Mouse (Mus musculus) spleen, adult 2 months (tissue): ENCODE data around the gene Kbtbd2. TPM values are rescaled to one million over a fixed set of nuclear protein-coding genes. Genes with fewer than 3 reads are reported as not detected.

Experiments used
- DNase-seq, 2 experiments: peaks; one replicate each; pipeline versions ENCODE4 v3.0.0 to v3.0.0-alpha.2; 2012 to 2021; ENCODE audit warnings: low spot score in 2 of 2, low read depth in 1 of 2
- H3K27ac ChIP-seq: fragments of 200-500 bp; 2 replicates; pipeline ENCODE4 v1.5.1; 2012; ENCODE audit warnings: low read length, inconsistent platforms; ENCODE audit not compliant: insufficient read depth
- H3K27me3 ChIP-seq: fragments of 200-500 bp; 2 replicates; pipeline ENCODE4 v1.6.1; 2012; ENCODE audit warnings: mild to moderate bottlenecking, moderate library complexity, low read length, inconsistent platforms; ENCODE audit not compliant: control insufficient read depth, insufficient read depth
- H3K36me3 ChIP-seq: fragments of 200-500 bp; 2 replicates; pipeline ENCODE4 v1.6.1; 2012; ENCODE audit warnings: mild to moderate bottlenecking, low read length, inconsistent platforms; ENCODE audit not compliant: control insufficient read depth, insufficient read depth
- H3K4me1 ChIP-seq: fragments of 200-500 bp; 2 replicates; pipeline ENCODE4 v1.6.1; 2011; ENCODE audit warnings: inconsistent platforms; ENCODE audit not compliant: control insufficient read depth, insufficient read depth, insufficient read length
- H3K4me3 ChIP-seq: fragments of 200-500 bp; 2 replicates; pipeline ENCODE4 v1.5.1; 2011; ENCODE audit warnings: mild to moderate bottlenecking, inconsistent platforms; ENCODE audit not compliant: insufficient read depth, insufficient read length; ENCODE audit errors: extremely low read depth
- CTCF ChIP-seq: fragments of 200-500 bp; IDR thresholded peaks from 2 replicates; pipeline ENCODE4 v1.5.1; 2011; ENCODE audit warnings: mild to moderate bottlenecking, inconsistent platforms; ENCODE audit not compliant: insufficient read depth, insufficient read length, insufficient replicate concordance; ENCODE audit errors: extremely low read depth
- POLR2A ChIP-seq: fragments of 200-500 bp; IDR thresholded peaks from 2 replicates; pipeline ENCODE4 v1.6.1; 2011; ENCODE audit warnings: low read depth, low read length, inconsistent platforms
- WGBS: fragments of 180-500 bp; shearing (Covaris S2); methylation state at CpG from one replicate; pipeline ENCODE4 v1.1.7; 2018; 5-methylcytosine and 5-hydroxymethylcytosine counted together
- polyA plus RNA-seq: library from polyadenylated mRNA; depleted of rRNA; stranded (reverse); fragments of >200 nt; gene quantifications from 2 replicates; pipeline ENCODE4 v1.2.3, GENCODE M21; 2012

Gene Kbtbd2
- polyA plus RNA-seq, 1 experiment = 7.2 TPM

DNA sequence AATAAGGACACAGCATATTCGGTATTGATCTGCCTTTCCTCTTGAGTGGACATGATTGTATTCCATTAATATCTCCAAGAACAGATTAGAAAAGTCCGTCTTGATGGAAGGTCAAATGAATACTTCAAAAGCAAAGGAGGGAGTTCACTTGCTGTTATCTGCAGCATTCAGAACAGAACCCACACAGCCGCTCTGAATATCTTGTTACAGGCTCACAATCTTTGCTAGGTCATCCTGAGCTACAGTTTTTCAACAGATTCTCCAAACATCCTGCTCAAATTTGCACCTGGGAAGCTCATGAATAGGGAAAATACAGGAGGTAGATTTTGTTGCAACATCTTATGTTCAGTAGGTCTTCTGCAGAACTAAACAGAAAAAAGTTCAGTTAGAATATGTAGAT, 8.3 kb downstream of the Kbtbd2 start:
- Histone ChIP-seq H3K36me3 (peaks cover 10% of the 10 kb centered on the region; the same call in 1 of the 2 replicates), H3K27me3 (no peaks in the 10 kb centered on the region), H3K27ac (no peak overlapping the region), H3K4me3 (no peak overlapping the region), H3K4me1 (peaks cover 13% of the 10 kb centered on the region; the same call in 1 of the 2 replicates)
- WGBS = 79% methylated on average over 3 of the region's 3 CpGs
- DNase-seq = no peak
- TF ChIP-seq CTCF (no peak), POLR2A (no peak)

DNA sequence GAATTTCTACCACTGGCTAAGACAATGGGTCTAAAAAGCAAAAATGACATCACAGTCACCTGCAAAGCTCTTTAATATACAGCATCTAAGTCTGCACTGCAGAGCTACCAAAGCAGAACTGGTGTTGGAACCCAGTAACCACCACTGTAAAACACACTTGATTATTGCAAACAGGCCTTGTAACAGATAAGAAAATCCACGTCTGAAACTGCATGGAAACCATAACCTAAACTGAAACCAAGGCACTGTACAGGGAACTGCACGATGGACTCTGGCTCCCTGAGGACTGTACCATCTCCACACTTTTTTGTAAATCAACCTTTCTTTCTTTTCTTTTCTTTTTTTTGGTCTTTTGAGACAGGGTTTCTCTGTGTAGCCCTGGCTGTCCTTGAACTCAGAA, 9.9 kb downstream of the Kbtbd2 start:
- no peak for DNase-seq
- Histone ChIP-seq H3K4me3 (no peak overlapping the region), H3K4me1 (peaks cover 6% of the 10 kb centered on the region; the same call in 1 of the 2 replicates), H3K27me3 (no peaks in the 10 kb centered on the region), H3K36me3 (peaks cover 14% of the 10 kb centered on the region), H3K27ac (no peak overlapping the region)
- 72% methylated on average over 2 of the region's 2 CpGs for WGBS
- TF ChIP-seq POLR2A (no peak), CTCF (no peak)

DNA sequence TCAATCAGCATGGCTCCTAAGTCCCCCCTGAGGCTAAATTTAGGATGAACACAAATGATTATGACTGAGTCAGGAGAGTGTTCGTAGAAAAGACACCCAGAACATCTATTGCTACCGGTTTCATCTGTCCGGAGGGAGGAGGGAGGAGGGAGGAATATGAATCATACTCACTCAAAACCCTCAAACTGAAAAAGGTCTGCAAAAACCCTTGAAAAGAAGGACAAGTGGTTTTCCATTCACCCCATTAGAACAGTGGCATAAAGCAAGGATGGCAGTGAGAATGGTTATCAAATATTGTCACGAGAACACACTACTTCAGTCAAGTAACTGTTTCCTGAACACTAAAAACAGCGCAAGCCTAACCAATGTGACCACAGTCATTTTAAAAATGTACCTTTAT, 12.5 kb downstream of the Kbtbd2 start:
- WGBS = 72% methylated on average over 5 of the region's 5 CpGs
- Histone ChIP-seq H3K27me3 (no peaks in the 10 kb centered on the region), H3K27ac (no peak overlapping the region), H3K4me3 (no peak overlapping the region), H3K36me3 (peaks cover 17% of the 10 kb centered on the region), H3K4me1 (peaks cover 3% of the 10 kb centered on the region; the same call in 1 of the 2 replicates)
- TF ChIP-seq CTCF = no peak
- no peak for TF ChIP-seq POLR2A
- DNase-seq = no peak

DNA sequence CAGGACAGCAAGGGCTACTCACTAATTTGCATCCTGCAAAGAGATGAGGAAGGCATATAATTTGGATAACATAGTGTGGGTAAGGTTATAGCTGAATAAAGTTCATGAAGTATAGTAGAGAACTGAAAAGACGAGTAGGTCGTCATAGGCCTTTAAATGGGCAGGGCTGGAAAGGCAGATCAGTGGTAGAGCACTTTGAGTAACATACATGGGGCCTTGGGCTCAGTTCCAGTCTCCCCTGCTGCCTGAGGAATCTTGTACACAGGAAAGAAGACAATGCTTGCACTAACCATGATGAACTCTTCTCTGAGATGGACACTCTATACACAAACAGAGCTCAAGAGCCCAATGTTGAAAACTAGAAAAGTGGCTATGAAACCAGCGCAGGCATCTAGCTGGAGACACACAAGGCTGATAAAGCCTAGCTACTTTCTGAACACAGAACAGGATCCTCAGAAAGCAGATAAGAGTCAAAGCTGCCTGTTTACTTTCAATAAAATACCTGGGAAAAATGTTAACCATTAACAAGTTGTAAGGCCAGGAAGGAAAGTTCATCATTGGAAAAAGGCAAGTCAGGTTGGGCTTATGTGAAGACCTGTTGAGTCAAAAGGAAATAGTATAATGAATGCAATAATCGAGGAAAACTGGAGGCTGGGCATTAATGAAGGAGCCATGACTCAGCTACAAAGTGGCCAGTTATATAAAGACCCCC, 13.9 kb downstream of the Kbtbd2 start:
- H3K4me3 ChIP-seq = no peak overlapping the region
- peaks cover 25% of the 10 kb centered on the region for H3K36me3 ChIP-seq
- TF ChIP-seq CTCF (no peak), POLR2A (no peak)
- no peak overlapping the region for H3K27ac ChIP-seq
- 80% methylated on average over 4 of the region's 4 CpGs for WGBS
- H3K4me1 ChIP-seq = peaks cover 3% of the 10 kb centered on the region; the same call in 1 of the 2 replicates
- H3K27me3 ChIP-seq = no peaks in the 10 kb centered on the region
- DNase-seq = no peak

DNA sequence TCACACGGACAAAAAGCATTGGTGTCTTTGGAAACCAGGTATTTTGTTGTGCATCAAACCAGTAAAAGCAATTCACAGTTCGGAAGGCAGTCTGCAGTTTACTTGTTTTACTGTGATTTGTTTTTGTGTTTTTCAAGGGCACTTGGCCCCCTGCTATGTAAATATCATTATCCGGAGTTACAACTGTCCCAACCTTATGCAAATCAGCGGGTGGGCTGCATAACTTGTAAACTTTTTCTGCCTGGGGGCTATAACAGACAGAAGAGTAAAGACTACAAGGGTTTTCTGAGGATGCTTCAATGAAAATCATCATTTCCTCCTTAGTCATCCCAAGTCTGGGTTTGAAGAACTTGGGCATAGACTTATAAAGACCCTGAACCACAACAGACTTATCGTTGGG, 18.0 kb downstream of the Kbtbd2 start:
- no peak for TF ChIP-seq CTCF
- TF ChIP-seq POLR2A = no peak
- H3K4me3 ChIP-seq = no peak overlapping the region
- 97% methylated on average over 5 of the region's 5 CpGs for WGBS
- no peaks in the 10 kb centered on the region for H3K27me3 ChIP-seq
- DNase-seq = no peak
- H3K27ac ChIP-seq = no peak overlapping the region
- H3K4me1 ChIP-seq = no peaks in the 10 kb centered on the region; the same call in 1 of the 2 replicates
- peaks cover 26% of the 10 kb centered on the region for H3K36me3 ChIP-seq

DNA sequence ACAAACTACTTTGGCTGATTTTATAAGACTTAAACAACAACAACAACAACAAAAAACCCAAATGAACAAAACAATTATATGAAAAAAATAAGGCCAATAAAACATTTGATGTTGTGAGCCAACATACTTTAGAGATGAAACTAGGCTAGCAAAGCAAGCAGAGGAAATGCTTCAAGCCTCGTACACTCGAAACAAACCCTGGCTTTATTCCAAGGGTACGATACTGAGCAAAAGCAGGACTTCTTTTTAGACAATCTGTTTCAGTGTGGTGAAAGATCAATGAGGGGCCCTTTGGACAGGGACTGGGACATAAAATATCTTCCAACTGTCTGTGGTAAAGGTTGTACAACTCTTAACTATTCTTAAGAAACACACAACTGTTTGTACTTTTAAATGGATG, 21.8 kb downstream of the Kbtbd2 start:
- Histone ChIP-seq H3K36me3 (peaks cover 20% of the 10 kb centered on the region), H3K4me1 (no peaks in the 10 kb centered on the region), H3K27me3 (no peaks in the 10 kb centered on the region), H3K4me3 (no peak overlapping the region), H3K27ac (no peak overlapping the region)
- WGBS = 79% methylated on average over 3 of the region's 3 CpGs
- no peak for TF ChIP-seq POLR2A
- TF ChIP-seq CTCF = no peak
- no peak for DNase-seq

DNA sequence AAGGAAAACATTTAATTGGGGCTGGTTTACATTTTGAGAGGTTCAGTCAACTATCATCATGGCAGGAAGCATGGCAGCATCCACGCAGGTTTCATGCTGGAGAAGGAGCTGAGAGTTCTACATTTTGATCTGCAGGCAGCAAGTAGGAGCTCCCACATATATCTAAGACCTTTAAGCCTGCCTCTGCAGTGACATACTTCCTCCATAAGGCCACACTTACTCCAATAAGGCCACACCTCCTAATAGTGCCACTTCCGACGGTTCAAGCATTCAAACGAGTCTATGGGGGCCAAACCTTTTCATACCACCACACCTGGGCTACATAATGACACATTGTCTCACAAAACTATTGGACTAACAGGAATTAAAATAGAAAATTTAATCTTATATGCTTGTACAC, 31.9 kb downstream of the Kbtbd2 start:
- 84% methylated on average over 4 of the region's 4 CpGs for WGBS
- TF ChIP-seq POLR2A = no peak
- TF ChIP-seq CTCF = no peak
- H3K27ac ChIP-seq = no peak overlapping the region
- H3K27me3 ChIP-seq = no peaks in the 10 kb centered on the region
- H3K4me3 ChIP-seq = no peak overlapping the region
- peaks cover 8% of the 10 kb centered on the region for H3K36me3 ChIP-seq
- no peaks in the 10 kb centered on the region for H3K4me1 ChIP-seq
- no peak for DNase-seq
